Mouse (Mus musculus) G1E (cell line): ENCODE measurements around the gene Stat6.

Experiments
- CTCF ChIP-seq: IDR thresholded peaks from 2 replicates; pipeline ENCODE4 v1.5.1; 2012; ENCODE audit warnings: low read depth, low read length, inconsistent platforms, mixed read lengths
- GATA1 ChIP-seq: IDR thresholded peaks from 2 replicates; pipeline ENCODE4 v1.6.1; 2012; ENCODE audit warnings: borderline replicate concordance, low read length, inconsistent platforms, mixed read lengths
- TAL1 ChIP-seq: conservative IDR thresholded peaks from 2 replicates; pipeline ENCODE4 v1.6.1; 2012; ENCODE audit warnings: low read depth, low read length, inconsistent platforms, mixed read lengths

DNA sequence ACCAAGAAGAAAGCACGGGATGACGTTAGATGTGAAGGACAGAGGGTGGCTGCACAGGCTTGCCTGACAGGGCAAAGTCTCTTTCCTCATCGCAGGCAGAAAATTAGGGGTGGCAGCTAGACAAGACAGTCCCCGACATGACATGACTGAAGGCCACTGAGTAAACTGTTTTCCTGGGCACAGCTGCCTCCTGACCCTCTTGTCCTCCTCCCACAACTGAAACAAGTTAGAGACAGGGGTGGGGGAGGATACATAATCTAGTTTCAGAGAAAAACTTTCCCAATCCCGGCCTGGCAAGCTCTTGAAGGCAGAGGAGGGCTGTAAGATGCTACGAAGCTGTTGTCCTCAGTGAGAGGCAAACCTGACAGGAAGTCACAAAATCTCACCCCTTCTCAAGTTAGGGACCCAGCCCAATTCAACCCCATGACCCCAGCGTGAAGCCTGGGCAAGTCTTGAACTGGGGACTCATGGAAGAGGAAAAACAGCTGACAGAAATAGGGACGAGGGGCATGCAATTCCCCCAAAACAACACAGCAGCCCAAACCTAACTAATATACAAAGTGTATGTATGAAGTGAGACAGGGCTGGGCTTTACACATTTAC, 23.6 kb upstream of the Stat6 start:
- no peak for TF ChIP-seq CTCF
- TF ChIP-seq TAL1, result no peak
- no peak for TF ChIP-seq GATA1
